Mouse (Mus musculus): ENCODE results near the gene Daam1. TPM values are rescaled to one million over a fixed set of nuclear protein-coding genes. Genes with fewer than 3 reads are reported as not detected.

Daam1 gene
- polyA plus RNA-seq, 1 experiment from 2014 or later: 7.4 TPM

- no peak overlapping the region for H3K4me3 ChIP-seq
- 83% methylated on average over 4 of the region's 4 CpGs for WGBS
- H3K27me3 ChIP-seq (replicated peaks; ENCODE audit: low read depth, poor library complexity, severe bottlenecking): no peaks in the 10 kb centered on the region
- no peaks in the 10 kb centered on the region for H3K9me3 ChIP-seq
- no peak for DNase-seq (ENCODE audit: low spot score)
- peaks cover 81% of the 10 kb centered on the region for H3K36me3 ChIP-seq (replicated peaks)
- no peaks in the 10 kb centered on the region for H3K4me1 ChIP-seq
- H3K27ac ChIP-seq (replicated peaks): no peak overlapping the region
Measured at GRCm38 (mm10) chr12:71987885-71988284, 157.0 kb downstream of the Daam1 start.

- peaks cover 69% of the 10 kb centered on the region for H3K36me3 ChIP-seq (replicated peaks)
- no peak overlapping the region for H3K4me3 ChIP-seq
- no peak overlapping the region for H3K27ac ChIP-seq (replicated peaks)
- H3K9me3 ChIP-seq: no peaks in the 10 kb centered on the region
- H3K27me3 ChIP-seq (replicated peaks; ENCODE audit: low read depth, poor library complexity, severe bottlenecking): no peaks in the 10 kb centered on the region
- no peak for DNase-seq (ENCODE audit: low spot score)
- no peaks in the 10 kb centered on the region for H3K4me1 ChIP-seq
- WGBS: 95% methylated on average over 17 of the region's 17 CpGs
Measured at GRCm38 (mm10) chr12:71989596-71989995, 158.7 kb downstream of the Daam1 start.

- WGBS: 93% methylated on average over 18 of the region's 18 CpGs
- DNase-seq (ENCODE audit: low spot score): no peak
- Histone ChIP-seq H3K27ac (replicated peaks) (no peak overlapping the region), H3K4me3 (no peak overlapping the region), H3K4me1 (no peaks in the 10 kb centered on the region), H3K36me3 (replicated peaks) (peaks cover 40% of the 10 kb centered on the region), H3K9me3 (no peaks in the 10 kb centered on the region), H3K27me3 (replicated peaks; ENCODE audit: low read depth, poor library complexity, severe bottlenecking) (no peaks in the 10 kb centered on the region)
Measured at GRCm38 (mm10) chr12:71992599-71993210, 161.8 kb downstream of the Daam1 start.

GRCm38 (mm10) chr12:71995831-71996230 lies 165.0 kb downstream of the Daam1 start:
- no peak overlapping the region for H3K4me3 ChIP-seq
- peaks cover 13% of the 10 kb centered on the region for H3K36me3 ChIP-seq (replicated peaks)
- no peaks in the 10 kb centered on the region for H3K9me3 ChIP-seq
- no peak for DNase-seq (ENCODE audit: low spot score)
- H3K27me3 ChIP-seq (replicated peaks; ENCODE audit: low read depth, poor library complexity, severe bottlenecking): no peaks in the 10 kb centered on the region
- no peak overlapping the region for H3K27ac ChIP-seq (replicated peaks)
- WGBS: 83% methylated on average over 8 of the region's 8 CpGs
- no peaks in the 10 kb centered on the region for H3K4me1 ChIP-seq

- DNase-seq (ENCODE audit: low spot score): no peak
- Histone ChIP-seq H3K27ac (replicated peaks) (no peak overlapping the region), H3K4me3 (no peak overlapping the region), H3K36me3 (replicated peaks) (peaks cover 13% of the 10 kb centered on the region), H3K27me3 (replicated peaks; ENCODE audit: low read depth, poor library complexity, severe bottlenecking) (no peaks in the 10 kb centered on the region), H3K9me3 (no peaks in the 10 kb centered on the region), H3K4me1 (no peaks in the 10 kb centered on the region)
- WGBS: 84% methylated on average over 2 of the region's 2 CpGs
Measured at GRCm38 (mm10) chr12:71996920-71997319, 166.0 kb downstream of the Daam1 start.

GRCm38 (mm10) chr12:71997364-71997763 lies 166.5 kb downstream of the Daam1 start:
- 80% methylated on average over 4 of the region's 4 CpGs for WGBS
- H3K27ac ChIP-seq (replicated peaks): no peak overlapping the region

GRCm38 (mm10) chr12:71998653-71999052 lies 167.8 kb downstream of the Daam1 start:
- no peak for DNase-seq (ENCODE audit: low spot score)
- Histone ChIP-seq H3K4me1 (no peaks in the 10 kb centered on the region), H3K36me3 (replicated peaks) (no peaks in the 10 kb centered on the region; the same call in 1 of the 2 replicates), H3K4me3 (no peak overlapping the region), H3K9me3 (no peaks in the 10 kb centered on the region), H3K27me3 (replicated peaks; ENCODE audit: low read depth, poor library complexity, severe bottlenecking) (no peaks in the 10 kb centered on the region), H3K27ac (replicated peaks) (no peak overlapping the region)
- 79% methylated on average over 4 of the region's 4 CpGs for WGBS

More at GRCm38 (mm10) chr12:71997364-71997763, 166.5 kb downstream of the Daam1 start:
- peaks cover 10% of the 10 kb centered on the region for H3K36me3 ChIP-seq (replicated peaks)
- H3K4me3 ChIP-seq: no peak overlapping the region
- no peaks in the 10 kb centered on the region for H3K9me3 ChIP-seq
- H3K27me3 ChIP-seq (replicated peaks; ENCODE audit: low read depth, poor library complexity, severe bottlenecking): no peaks in the 10 kb centered on the region
- DNase-seq (ENCODE audit: low spot score): no peak
- no peaks in the 10 kb centered on the region for H3K4me1 ChIP-seq

- Histone ChIP-seq H3K27ac (replicated peaks) (no peak overlapping the region), H3K36me3 (replicated peaks) (no peaks in the 10 kb centered on the region), H3K4me3 (no peak overlapping the region), H3K27me3 (replicated peaks; ENCODE audit: low read depth, poor library complexity, severe bottlenecking) (no peaks in the 10 kb centered on the region), H3K4me1 (no peaks in the 10 kb centered on the region), H3K9me3 (no peaks in the 10 kb centered on the region)
- 82% methylated on average over 2 of the region's 2 CpGs for WGBS
- no peak for DNase-seq (ENCODE audit: low spot score)
Measured at GRCm38 (mm10) chr12:71999671-72000070, 168.8 kb downstream of the Daam1 start.

- DNase-seq (ENCODE audit: low spot score): no peak
- H3K27ac ChIP-seq (replicated peaks): no peak overlapping the region
- no peaks in the 10 kb centered on the region for H3K9me3 ChIP-seq
- 85% methylated on average over 1 of the region's 1 CpGs for WGBS
- no peaks in the 10 kb centered on the region for H3K36me3 ChIP-seq (replicated peaks)
- no peak overlapping the region for H3K4me3 ChIP-seq
- no peaks in the 10 kb centered on the region for H3K4me1 ChIP-seq
- no peaks in the 10 kb centered on the region for H3K27me3 ChIP-seq (replicated peaks; ENCODE audit: low read depth, poor library complexity, severe bottlenecking)
Measured at GRCm38 (mm10) chr12:72001811-72002210, 170.9 kb downstream of the Daam1 start.

- no peak for DNase-seq (ENCODE audit: low spot score)
- no peaks in the 10 kb centered on the region for H3K27me3 ChIP-seq (replicated peaks; ENCODE audit: low read depth, poor library complexity, severe bottlenecking)
- no peak overlapping the region for H3K27ac ChIP-seq (replicated peaks)
- H3K4me1 ChIP-seq: no peaks in the 10 kb centered on the region
- 89% methylated on average over 3 of the region's 3 CpGs for WGBS
- no peaks in the 10 kb centered on the region for H3K36me3 ChIP-seq (replicated peaks)
- H3K4me3 ChIP-seq: no peak overlapping the region
- H3K9me3 ChIP-seq: no peaks in the 10 kb centered on the region
Measured at GRCm38 (mm10) chr12:72005307-72005706, 174.4 kb downstream of the Daam1 start.

- Histone ChIP-seq H3K27ac (replicated peaks) (no peak overlapping the region), H3K27me3 (replicated peaks; ENCODE audit: low read depth, poor library complexity, severe bottlenecking) (no peaks in the 10 kb centered on the region), H3K9me3 (no peaks in the 10 kb centered on the region), H3K36me3 (replicated peaks) (no peaks in the 10 kb centered on the region), H3K4me1 (no peaks in the 10 kb centered on the region), H3K4me3 (no peak overlapping the region)
- WGBS: 77% methylated on average over 3 of the region's 3 CpGs
- no peak for DNase-seq (ENCODE audit: low spot score)
Measured at GRCm38 (mm10) chr12:72007656-72008055, 176.8 kb downstream of the Daam1 start.

GRCm38 (mm10) chr12:72009051-72009902 lies 178.4 kb downstream of the Daam1 start:
- Histone ChIP-seq H3K4me3 (no peak overlapping the region), H3K27ac (replicated peaks) (no peak overlapping the region), H3K4me1 (no peaks in the 10 kb centered on the region), H3K9me3 (no peaks in the 10 kb centered on the region), H3K36me3 (replicated peaks) (no peaks in the 10 kb centered on the region), H3K27me3 (replicated peaks; ENCODE audit: low read depth, poor library complexity, severe bottlenecking) (no peaks in the 10 kb centered on the region)
- no peak for DNase-seq (ENCODE audit: low spot score)
- WGBS: 91% methylated on average over 13 of the region's 13 CpGs

- H3K4me3 ChIP-seq: no peak overlapping the region
- no peaks in the 10 kb centered on the region for H3K4me1 ChIP-seq
- no peak for DNase-seq (ENCODE audit: low spot score)
- no peak overlapping the region for H3K27ac ChIP-seq (replicated peaks)
- 92% methylated on average over 3 of the region's 3 CpGs for WGBS
- no peaks in the 10 kb centered on the region for H3K27me3 ChIP-seq (replicated peaks; ENCODE audit: low read depth, poor library complexity, severe bottlenecking)
- H3K36me3 ChIP-seq (replicated peaks): no peaks in the 10 kb centered on the region
- no peaks in the 10 kb centered on the region for H3K9me3 ChIP-seq
Measured at GRCm38 (mm10) chr12:72011404-72011803, 180.5 kb downstream of the Daam1 start.
